In genomic region chr11:30743991-30744390, GRCm38 (mm10) we compare ENCODE assay signal across 32 mouse cellular contexts. TPM values are rescaled to one million over a fixed set of nuclear protein-coding genes. Genes with fewer than 3 reads are reported as not detected.
DNase-seq lines count a peak whose midpoint lies in the region; ATAC-seq and TF ChIP-seq lines count a peak whose summit lies in the region.
"Had no signal": no experiment of that assay in that cellular context is flagged by ENCODE, and none has a peak within 500 bp of the region (broad histone marks: within the 10 kb centered on the region; RNA-seq: fewer than 3 reads in every experiment).

No protein-coding gene starts in this region.

- H3K4me1 ChIP-seq in forebrain, embryonic 11.5 days (replicated peaks; ENCODE audit: control insufficient read depth, insufficient read depth, low read length), result no peaks in the 10 kb centered on the region
- peaks cover 4% of the 10 kb centered on the region; the same call in 1 of the 2 replicates for H3K4me1 ChIP-seq in forebrain, embryonic 10.5 days
- peaks cover 6 to 8% of the 10 kb centered on the region in 2 experiments for H3K4me1 ChIP-seq in ES-E14 (ENCODE audit: control insufficient read depth in 2 of 2, insufficient read depth in 2 of 2, low read length in 2 of 2, poor library complexity in 1 of 2)
- H3K4me1 ChIP-seq: embryonic facial prominence, embryonic 15.5 days; forebrain, embryonic 13.5 days; heart, embryonic 10.5 days; heart, embryonic 13.5 days had no signal

- no peaks in the 10 kb centered on the region for H3K9me3 ChIP-seq in forebrain, embryonic 11.5 days (ENCODE audit: control insufficient read depth, low read length)
- no peaks in the 10 kb centered on the region for H3K9me3 ChIP-seq in forebrain, embryonic 10.5 days
- H3K9me3 ChIP-seq in ES-E14 (ENCODE audit: control insufficient read depth, insufficient read depth, low read depth, low read length), result peaks cover 20% of the 10 kb centered on the region
- H3K9me3 ChIP-seq: embryonic facial prominence, embryonic 15.5 days; forebrain, embryonic 13.5 days; heart, embryonic 10.5 days; heart, embryonic 13.5 days had no signal

- in situ Hi-C loops in ES-E14 (cut with MboI; ENCODE audit: low sequenced_read_pairs in 2 of 2, unreplicated experiment in 2 of 2), result no loop called here

- H3K27ac ChIP-seq in forebrain, embryonic 11.5 days (ENCODE audit: low read depth, low read length), result no peak overlapping the region
- H3K27ac ChIP-seq in forebrain, embryonic 10.5 days, result no peak overlapping the region
- no peak overlapping the region for H3K27ac ChIP-seq in ES-E14 (ENCODE audit: insufficient read depth, low read depth, low read length, poor library complexity, severe bottlenecking)
- H3K27ac ChIP-seq: embryonic facial prominence, embryonic 15.5 days; forebrain, embryonic 13.5 days; heart, adult 2 months; heart, embryonic 10.5 days; heart, embryonic 13.5 days; hindbrain, embryonic 14.5 days; hindbrain, postnatal 0 days had no signal

- no peaks in the 10 kb centered on the region for H3K27me3 ChIP-seq in forebrain, embryonic 11.5 days (ENCODE audit: control insufficient read depth, insufficient read depth, low read length)
- no peaks in the 10 kb centered on the region for H3K27me3 ChIP-seq in forebrain, embryonic 10.5 days (ENCODE audit: poor library complexity, severe bottlenecking)
- H3K27me3 ChIP-seq: embryonic facial prominence, embryonic 15.5 days; forebrain, embryonic 13.5 days; heart, embryonic 13.5 days; Patski had no signal

- ATAC-seq in forebrain, embryonic 11.5 days (replicated peaks; ENCODE audit: low FRiP score), result 0 out of 2 replicates have a peak, but pooled peaks have one; percentile 30
- ATAC-seq: activated CD4-positive, CD25-positive, alpha-beta regulatory T cell, adult 4 months; CD4-positive, CD25-positive, alpha-beta regulatory T cell, adult 4 months; forebrain, embryonic 13.5 days; forebrain, embryonic 16.5 days; hindbrain, postnatal 0 days; inflammation-experienced regulatory T-cells, adult 6 months; intestine, embryonic 16.5 days; Patski had no signal

- DNase-seq in forebrain, embryonic 11.5 days (ENCODE audit: low spot score), result no peak
- no peak for DNase-seq in forebrain, embryonic 10.5 days (ENCODE audit: extremely low spot score, low spot score)
- DNase-seq in ES-E14 (ENCODE audit: low read depth, low spot score) (peak; percentile 47), R1 (ENCODE audit: low read depth, low spot score) (peak; percentile 95)
- DNase-seq in spleen, postnatal 4 days (ENCODE audit: low spot score in 2 of 2), result no peak
- DNase-seq in testis, postnatal 14 days (ENCODE audit: low spot score), result no peak
- no peak for DNase-seq in adrenal gland, postnatal 36 days
- DNase-seq: adrenal gland, adult 8-10 months; adrenal gland, postnatal 25 days; cerebellum, adult 11 months; cerebellum, adult 8-10 months; cerebellum, postnatal 10 days; cerebellum, postnatal 36 days; embryo, embryonic 11 days; gastrocnemius, postnatal 10 days; gastrocnemius, postnatal 36 days; heart, adult 2 months; heart, postnatal 14 days; heart, postnatal 4 days; kidney, adult 18-20 months had no signal

- H3K36me3 ChIP-seq in forebrain, embryonic 11.5 days (ENCODE audit: control insufficient read depth, insufficient read depth, low read length), result no peaks in the 10 kb centered on the region
- no peaks in the 10 kb centered on the region for H3K36me3 ChIP-seq in forebrain, embryonic 10.5 days (replicated peaks)
- peaks cover 8% of the 10 kb centered on the region; the same call in 1 of the 2 replicates for H3K36me3 ChIP-seq in ES-E14 (ENCODE audit: control insufficient read depth, insufficient read depth, low read length, poor library complexity, severe bottlenecking)
- H3K36me3 ChIP-seq: embryonic facial prominence, embryonic 15.5 days; heart, embryonic 10.5 days; heart, embryonic 13.5 days had no signal

- no peak overlapping the region for H3K4me3 ChIP-seq in forebrain, embryonic 11.5 days (ENCODE audit: low read depth, low read length)
- H3K4me3 ChIP-seq in forebrain, embryonic 10.5 days, result no peak overlapping the region
- no peak overlapping the region for H3K4me3 ChIP-seq in ES-E14 (ENCODE audit: insufficient read depth in 1 of 2, low read depth in 1 of 2, low read length in 2 of 2, poor library complexity in 1 of 2, severe bottlenecking in 1 of 2)
- H3K4me3 ChIP-seq: embryonic facial prominence, embryonic 15.5 days; forebrain, embryonic 13.5 days; heart, adult 2 months; heart, embryonic 10.5 days; heart, embryonic 13.5 days had no signal

- H3K9ac ChIP-seq in forebrain, embryonic 11.5 days (ENCODE audit: low read length), result no peak overlapping the region
- H3K9ac ChIP-seq in ES-E14 (ENCODE audit: insufficient read depth, low read depth, low read length, poor library complexity, severe bottlenecking), result no peak overlapping the region
- H3K9ac ChIP-seq: embryonic facial prominence, embryonic 15.5 days; forebrain, embryonic 13.5 days; heart, embryonic 13.5 days; hindbrain, embryonic 14.5 days had no signal

- H3K4me2 ChIP-seq in forebrain, embryonic 11.5 days (ENCODE audit: low read depth, low read length, severe bottlenecking), result no peak overlapping the region
- H3K4me2 ChIP-seq: embryonic facial prominence, embryonic 15.5 days; forebrain, embryonic 13.5 days; heart, embryonic 13.5 days; hindbrain, embryonic 14.5 days had no signal

TF ChIP-seq in ES-E14, 5 proteins besides CTCF, POLR2A, EP300 and RAD21:
- TF ChIP-seq CHD2 (IDR thresholded peaks at IDR 0.05; ENCODE audit: low read depth, low read length), result no peak
- TF ChIP-seq HCFC1 (IDR thresholded peaks at IDR 0.05; ENCODE audit: borderline replicate concordance, insufficient read depth, low read length), result no peak
- TF ChIP-seq ZC3H11A (IDR thresholded peaks at IDR 0.05; ENCODE audit: borderline replicate concordance, low read depth, low read length), result no peak

RNA-seq across cellular contexts. Expression of gene Psme4, which starts 27.5 kb away (rescaled TPM):
- 33.1 and 41.7 TPM in 2 replicates for polyA plus RNA-seq in forebrain, embryonic 11.5 days (2014; fragmentation: Nextera tagmentation; extraction: Ambion mirVana)
- 25.9 and 27.0 TPM in 2 replicates for polyA plus RNA-seq in forebrain, embryonic 10.5 days (2016; fragmentation: Nextera tagmentation; extraction: Ambion mirVana)
- total RNA-seq in ES-E14 (2012; rRNA removed), result 64.0 and 91.2 TPM in 2 replicates
- 10 to 100 TPM; 58.9 to 81.1 TPM for total RNA-seq in adrenal gland, postnatal 36 days (2021)

Comparison
In these comparisons a context has a peak if more than half of its experiments do, and no peak if none do; other contexts are left out.
1. DNase-seq: peak in ES-E14 (single experiment) and R1 (single experiment); none in forebrain, embryonic 11.5 days (single experiment), forebrain, embryonic 10.5 days (single experiment), spleen, postnatal 4 days (0 of 2), testis, postnatal 14 days (single experiment) and adrenal gland, postnatal 36 days (0 of 2).